13 mouse cellular contexts compared by ENCODE assay signal in genomic region chr15:80765381-80765780, GRCm38 (mm10). TPM values are rescaled to one million over a fixed set of nuclear protein-coding genes. Genes with fewer than 3 reads are reported as not detected.
DNase-seq lines count a peak whose midpoint lies in the region; ATAC-seq and TF ChIP-seq lines count a peak whose summit lies in the region.
"Had no signal": no experiment of that assay in that cellular context is flagged by ENCODE, and none has a peak within 500 bp of the region (broad histone marks: within the 10 kb centered on the region; RNA-seq: fewer than 3 reads in every experiment).

No protein-coding gene starts in this region.

- peak; percentile 16 for DNase-seq in kidney, adult 11 months
- peak; percentile 72 for DNase-seq in adipocyte (ENCODE audit: low spot score)
- DNase-seq in cerebellum, adult 9-11 months = peak; percentile 79
- peak; percentile 32 to 50 for DNase-seq in heart, postnatal 36 days
- no peak for DNase-seq in stomach, postnatal 0 days (ENCODE audit: low spot score)
- DNase-seq in c-Kit-positive CD71-positive TER-119-positive erythroid progenitor cells, embryonic 14.5 days (ENCODE audit: low spot score) = no peak
- DNase-seq: forebrain, postnatal 0 days; liver, postnatal 0 days had no signal

- H3K4me1 ChIP-seq in kidney, embryonic 16.5 days (ENCODE audit: insufficient read depth, low read length) = no peaks in the 10 kb centered on the region
- no peaks in the 10 kb centered on the region for H3K4me1 ChIP-seq in stomach, postnatal 0 days (replicated peaks; ENCODE audit: control insufficient read depth, insufficient read depth)

- no peak overlapping the region for H3K4me3 ChIP-seq in kidney, embryonic 16.5 days (ENCODE audit: low read length)
- no peak overlapping the region for H3K4me3 ChIP-seq in stomach, postnatal 0 days (ENCODE audit: low read depth, low read length)
- H3K4me3 ChIP-seq: neural tube, embryonic 15.5 days had no signal

- ATAC-seq in kidney, embryonic 16.5 days (ENCODE audit: low FRiP score, low TSS enrichment) = no peak
- no peak for ATAC-seq in stomach, postnatal 0 days (ENCODE audit: low FRiP score, low TSS enrichment)
- ATAC-seq in granulocyte monocyte progenitor cell, adult 5-6 weeks (replicated peaks; ENCODE audit: poor library complexity, severe bottlenecking) = no peak
- ATAC-seq: forebrain, postnatal 0 days; liver, postnatal 0 days had no signal

- H3K27me3 ChIP-seq in kidney, embryonic 16.5 days (ENCODE audit: insufficient read depth, low read length) = no peaks in the 10 kb centered on the region
- H3K27me3 ChIP-seq in stomach, postnatal 0 days (ENCODE audit: control insufficient read depth, insufficient read depth, low read length) = no peaks in the 10 kb centered on the region
- H3K27me3 ChIP-seq: neural tube, embryonic 15.5 days had no signal

- WGBS in kidney, embryonic 16.5 days = 88% methylated on average over 2 of the region's 2 CpGs
- WGBS in stomach, postnatal 0 days = 91% methylated on average over 2 of the region's 2 CpGs

- H3K27ac ChIP-seq in kidney, embryonic 16.5 days (ENCODE audit: low read length) = no peak overlapping the region
- H3K27ac ChIP-seq in stomach, postnatal 0 days (replicated peaks) = no peak overlapping the region
- H3K27ac ChIP-seq: hindbrain, embryonic 14.5 days; neural tube, embryonic 15.5 days had no signal

- no peak for TF ChIP-seq EP300 in stomach, postnatal 0 days (optimal IDR thresholded peaks at IDR 0.05)

- no peak overlapping the region for H3K4me2 ChIP-seq in kidney, embryonic 16.5 days (replicated peaks; ENCODE audit: low read depth, low read length)
- H3K4me2 ChIP-seq in stomach, postnatal 0 days (replicated peaks; ENCODE audit: low read depth) = no peak overlapping the region
- H3K4me2 ChIP-seq: hindbrain, embryonic 14.5 days; midbrain, embryonic 11.5 days; neural tube, embryonic 15.5 days had no signal

- no peak overlapping the region for H3K9ac ChIP-seq in kidney, embryonic 16.5 days (replicated peaks; ENCODE audit: low read length)
- H3K9ac ChIP-seq in stomach, postnatal 0 days (ENCODE audit: low read length) = no peak overlapping the region
- H3K9ac ChIP-seq: forebrain, postnatal 0 days; hindbrain, embryonic 14.5 days; liver, postnatal 0 days; neural tube, embryonic 15.5 days had no signal

- H3K9me3 ChIP-seq in kidney, embryonic 16.5 days (ENCODE audit: low read length) = no peaks in the 10 kb centered on the region
- no peaks in the 10 kb centered on the region for H3K9me3 ChIP-seq in stomach, postnatal 0 days (ENCODE audit: control insufficient read depth, low read length)
- H3K9me3 ChIP-seq: neural tube, embryonic 15.5 days had no signal

- no peaks in the 10 kb centered on the region for H3K36me3 ChIP-seq in kidney, embryonic 16.5 days (ENCODE audit: insufficient read depth, low read length)
- no peaks in the 10 kb centered on the region for H3K36me3 ChIP-seq in stomach, postnatal 0 days (ENCODE audit: control insufficient read depth, insufficient read depth, low read length)
- H3K36me3 ChIP-seq: neural tube, embryonic 15.5 days had no signal

- intact Hi-C loops in heart, postnatal 36 days (cut with DNase I) = no loop called here

- no peak for TF ChIP-seq CTCF in stomach, postnatal 0 days (IDR thresholded peaks at IDR 0.05; ENCODE audit: low read depth)

RNA-seq across cellular contexts. Expression of gene Tnrc6b, which starts 54.3 kb away (rescaled TPM):
- 27.4 and 33.9 TPM in 2 replicates for polyA plus RNA-seq in kidney, embryonic 16.5 days (2015; fragmentation: Nextera tagmentation; extraction: Ambion mirVana)
- total RNA-seq in heart, postnatal 36 days (2021) = 10 to 100 TPM; 42.3 to 53.3 TPM
- polyA plus RNA-seq in stomach, postnatal 0 days (2015; fragmentation: Nextera tagmentation; extraction: Ambion mirVana) = 8.5 and 9.4 TPM in 2 replicates
- total RNA-seq in granulocyte monocyte progenitor cell, adult 5-6 weeks (2014; fragmentation: Nextera tagmentation) = 48.8 and 59.3 TPM in 2 replicates
- 20.0 and 26.6 TPM in 2 replicates for total RNA-seq in granulocyte monocyte progenitor cell, adult 5-6 weeks (2017)

Comparison
In these comparisons a context has a peak if more than half of its experiments do, and no peak if none do; other contexts are left out.
1. DNase-seq: peak in kidney, adult 11 months (single experiment), adipocyte (single experiment), cerebellum, adult 9-11 months (single experiment) and heart, postnatal 36 days (2 of 2); none in stomach, postnatal 0 days (single experiment) and c-Kit-positive CD71-positive TER-119-positive erythroid progenitor cells, embryonic 14.5 days (single experiment).